In the genomic region with DNA sequence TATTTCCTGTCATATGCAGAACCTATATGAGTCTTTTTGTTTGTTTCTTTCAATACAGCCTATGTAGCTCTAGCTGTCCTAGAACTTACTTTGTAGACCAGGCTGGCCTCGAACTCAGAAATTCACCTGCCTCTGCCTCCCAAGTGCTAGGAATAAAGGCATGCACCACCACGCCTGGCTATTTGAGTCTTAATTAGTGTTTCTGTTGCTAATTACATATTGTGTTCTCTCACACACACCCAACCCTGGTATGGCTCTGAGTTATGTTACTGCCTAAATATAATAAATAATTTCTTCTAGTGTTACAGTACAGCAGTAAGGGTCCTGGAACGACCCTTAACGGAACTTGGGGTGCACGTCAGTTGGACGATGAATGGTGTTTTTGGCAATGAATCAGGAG, we compare ENCODE assay signal across 25 mouse cellular contexts. TPM values are rescaled to one million over a fixed set of nuclear protein-coding genes. Genes with fewer than 3 reads are reported as not detected.
"Had no signal": no experiment of that assay in that cellular context is flagged by ENCODE, and none has a peak within 500 bp of the region (broad histone marks: within the 10 kb centered on the region; RNA-seq: fewer than 3 reads in every experiment).

No protein-coding gene starts in this region.

- H3K9ac ChIP-seq: embryonic facial prominence, embryonic 12.5 days; embryonic facial prominence, embryonic 13.5 days; embryonic facial prominence, embryonic 15.5 days; forebrain, embryonic 12.5 days; forebrain, embryonic 13.5 days; forebrain, embryonic 15.5 days; forebrain, postnatal 0 days had no signal

- H3K4me1 ChIP-seq: embryonic facial prominence, embryonic 12.5 days; embryonic facial prominence, embryonic 13.5 days; forebrain, embryonic 12.5 days had no signal

- H3K36me3 ChIP-seq: embryonic facial prominence, embryonic 10.5 days; embryonic facial prominence, embryonic 12.5 days; embryonic facial prominence, embryonic 13.5 days; embryonic facial prominence, embryonic 15.5 days; forebrain, embryonic 10.5 days; forebrain, embryonic 12.5 days; forebrain, embryonic 15.5 days had no signal

- H3K27ac ChIP-seq: embryonic facial prominence, embryonic 10.5 days; embryonic facial prominence, embryonic 12.5 days; embryonic facial prominence, embryonic 13.5 days; embryonic facial prominence, embryonic 15.5 days; forebrain, embryonic 10.5 days; forebrain, embryonic 12.5 days; forebrain, embryonic 13.5 days; forebrain, embryonic 15.5 days; gastrocnemius, adult 2 months; heart, adult 2 months had no signal

- H3K4me3 ChIP-seq: embryonic facial prominence, embryonic 10.5 days; embryonic facial prominence, embryonic 12.5 days; embryonic facial prominence, embryonic 13.5 days; embryonic facial prominence, embryonic 15.5 days; erythroblast, embryonic 14.5 days; forebrain, embryonic 10.5 days; forebrain, embryonic 12.5 days; forebrain, embryonic 13.5 days; forebrain, embryonic 15.5 days; gastrocnemius, adult 2 months; heart, adult 2 months had no signal

- H3K27me3 ChIP-seq: embryonic facial prominence, embryonic 12.5 days; embryonic facial prominence, embryonic 13.5 days; embryonic facial prominence, embryonic 15.5 days had no signal

- H3K9me3 ChIP-seq: embryonic facial prominence, embryonic 10.5 days; embryonic facial prominence, embryonic 12.5 days; embryonic facial prominence, embryonic 13.5 days; embryonic facial prominence, embryonic 15.5 days; forebrain, embryonic 10.5 days; forebrain, embryonic 12.5 days; forebrain, embryonic 13.5 days; forebrain, embryonic 15.5 days had no signal

- DNase-seq: cerebellum, adult 9-11 months; cerebellum, postnatal 10 days; cerebellum, postnatal 14 days; cerebellum, postnatal 25 days; cerebellum, postnatal 36 days; embryo, embryonic 11 days; forebrain, postnatal 0 days; gastrocnemius, adult 2 months; gastrocnemius, postnatal 10 days; gastrocnemius, postnatal 14 days; gastrocnemius, postnatal 25 days; gastrocnemius, postnatal 36 days; heart, adult 11 months; heart, adult 18-20 months; heart, adult 2 months had no signal

- H3K4me2 ChIP-seq: embryonic facial prominence, embryonic 12.5 days; embryonic facial prominence, embryonic 13.5 days; embryonic facial prominence, embryonic 15.5 days; forebrain, embryonic 12.5 days; forebrain, embryonic 13.5 days; forebrain, embryonic 15.5 days had no signal

RNA-seq across cellular contexts. Expression of a gene that starts 47.4 kb away (rescaled TPM):
- total RNA-seq: gastrocnemius, adult 18-20 months had no signal

RNA-seq across cellular contexts. Expression of a gene that starts 48.7 kb away (rescaled TPM):
- total RNA-seq: gastrocnemius, postnatal 36 days had no signal
